Mouse (Mus musculus) left cerebral cortex, adult 8-10 months (tissue): Measurements from ENCODE around the gene Ncoa5. TPM values are rescaled to one million over a fixed set of nuclear protein-coding genes. Genes with fewer than 3 reads are reported as not detected.

Source experiments
- DNase-seq, 2 experiments: peaks; one replicate each; pipeline ENCODE4 v3.0.0; 2022; ENCODE audit warnings: low spot score in 2 of 2
- total RNA-seq, 4 experiments: library from RNA; stranded (reverse); gene quantifications; 2 replicates each; pipeline ENCODE4 v1.2.4; 2022

Ncoa5 gene
- total RNA-seq, 4 experiments from 2014 or later, result 41.4 to 50.4 (median 44.6) TPM

- no peak for DNase-seq
Observed at GRCm38 (mm10) chr2:165050826-165051548, 16.3 kb upstream of the Ncoa5 start.

- no peak for DNase-seq
Observed at GRCm38 (mm10) chr2:165049044-165049443, 14.4 kb upstream of the Ncoa5 start.

GRCm38 (mm10) chr2:165043729-165044128 is 9.1 kb upstream of the Ncoa5 start:
- no peak for DNase-seq

GRCm38 (mm10) chr2:165043090-165043636 is 8.5 kb upstream of the Ncoa5 start:
- no peak for DNase-seq

GRCm38 (mm10) chr2:165042126-165042525 is 7.5 kb upstream of the Ncoa5 start:
- DNase-seq, result no peak

- no peak for DNase-seq
Observed at GRCm38 (mm10) chr2:165037415-165037814, 2.7 kb upstream of the Ncoa5 start.

GRCm38 (mm10) chr2:165035058-165035431 is 378 bp upstream of the Ncoa5 start:
- no peak for DNase-seq

- no peak for DNase-seq
Observed at GRCm38 (mm10) chr2:165033306-165033705, 1.4 kb downstream of the Ncoa5 start.

- DNase-seq, result no peak
Observed at GRCm38 (mm10) chr2:165032533-165032932, 2.1 kb downstream of the Ncoa5 start.

GRCm38 (mm10) chr2:165027163-165027562 is 7.5 kb downstream of the Ncoa5 start:
- DNase-seq, result no peak

- no peak for DNase-seq
Observed at GRCm38 (mm10) chr2:165020490-165020889, 14.2 kb downstream of the Ncoa5 start.

GRCm38 (mm10) chr2:165014935-165015334 is 19.7 kb downstream of the Ncoa5 start:
- no peak for DNase-seq

GRCm38 (mm10) chr2:165010351-165010750 is 24.3 kb downstream of the Ncoa5 start:
- no peak for DNase-seq

- no peak for DNase-seq
Observed at GRCm38 (mm10) chr2:165009581-165009980, 25.1 kb downstream of the Ncoa5 start.

GRCm38 (mm10) chr2:165009161-165009560 is 25.5 kb downstream of the Ncoa5 start:
- DNase-seq, result no peak

GRCm38 (mm10) chr2:165007986-165008385 is 26.7 kb downstream of the Ncoa5 start:
- DNase-seq, result no peak

- DNase-seq, result no peak
Observed at GRCm38 (mm10) chr2:165006813-165007212, 27.9 kb downstream of the Ncoa5 start.

GRCm38 (mm10) chr2:165004237-165004636 is 30.4 kb downstream of the Ncoa5 start:
- no peak for DNase-seq

- no peak for DNase-seq
Observed at GRCm38 (mm10) chr2:165003108-165003507, 31.6 kb downstream of the Ncoa5 start.

- no peak for DNase-seq
Observed at GRCm38 (mm10) chr2:165001958-165002357, 32.7 kb downstream of the Ncoa5 start.

- no peak for DNase-seq
Observed at GRCm38 (mm10) chr2:164997721-164998428, 36.8 kb downstream of the Ncoa5 start.

GRCm38 (mm10) chr2:164996848-164997720 is 37.6 kb downstream of the Ncoa5 start:
- no peak for DNase-seq
